Mouse (Mus musculus): Measurements from ENCODE around the gene Acox2.
"Not testable (repeated sequence)": the region's sequence is repeated elsewhere in the genome, so short reads cannot be mapped to it uniquely, and the experiment has no call there.

The Acox2 gene

DNA sequence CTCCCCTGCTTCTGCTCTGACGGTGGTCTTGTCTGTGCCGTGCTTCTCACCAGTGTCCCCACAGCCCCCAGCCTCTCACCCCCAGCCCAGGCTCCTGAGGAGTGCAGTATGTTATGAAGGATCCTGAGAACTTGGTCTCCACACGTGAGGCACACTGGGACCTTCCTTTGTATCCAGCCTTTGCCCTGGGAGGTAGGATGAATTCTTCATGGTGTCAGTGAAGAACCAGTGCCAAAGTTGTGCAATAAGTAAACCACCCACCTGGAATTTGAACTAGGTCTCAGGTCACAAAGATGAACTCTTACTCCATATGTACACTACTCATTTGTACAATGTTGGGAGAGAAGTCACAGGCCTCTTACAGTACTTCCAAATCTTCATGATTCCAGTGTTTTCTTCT lies at the start of gene Acox2:
TSS of gene Acox2 (minus strand) at position 188 of the 400 bp plus-strand sequence.
- DNase-seq (ENCODE audit: low spot score) = no peak

DNA sequence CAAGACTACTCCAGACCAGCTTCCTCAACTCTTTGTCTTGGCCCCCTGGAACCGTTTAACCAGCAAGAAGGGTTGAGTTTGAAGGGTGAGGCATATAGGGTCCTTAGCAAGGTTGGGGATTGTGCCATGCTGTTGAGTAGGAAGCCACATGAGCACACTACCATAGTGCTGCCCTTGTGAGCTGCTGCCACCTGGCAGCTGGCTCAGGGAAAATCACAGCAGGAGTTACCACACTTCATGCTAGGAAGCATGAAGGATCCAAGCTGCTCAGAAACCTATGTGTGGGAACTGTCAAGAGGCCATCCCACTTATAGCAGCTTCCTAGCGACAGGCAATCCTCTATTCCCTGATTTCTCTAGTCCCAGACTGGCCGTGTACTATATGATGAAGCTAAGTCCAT lies 49.5 kb upstream of the Acox2 start:
- no peak for DNase-seq (ENCODE audit: low spot score)

GRCm38 (mm10) chr14:8306884-8307283 lies 47.7 kb upstream of the Acox2 start:
- DNase-seq (ENCODE audit: low spot score) = no peak

- no peak for DNase-seq (ENCODE audit: low spot score)
These were observed 45.9 kb upstream of the Acox2 start for GRCm38 (mm10) chr14:8305014-8305413.

- no peak for DNase-seq (ENCODE audit: low spot score)
These were observed 44.9 kb upstream of the Acox2 start for GRCm38 (mm10) chr14:8304082-8304481.

GRCm38 (mm10) chr14:8302687-8303086 lies 43.5 kb upstream of the Acox2 start:
- no peak for DNase-seq (ENCODE audit: low spot score)

- DNase-seq (ENCODE audit: low spot score) = no peak
These were observed 41.1 kb upstream of the Acox2 start for GRCm38 (mm10) chr14:8300281-8300680.

DNA sequence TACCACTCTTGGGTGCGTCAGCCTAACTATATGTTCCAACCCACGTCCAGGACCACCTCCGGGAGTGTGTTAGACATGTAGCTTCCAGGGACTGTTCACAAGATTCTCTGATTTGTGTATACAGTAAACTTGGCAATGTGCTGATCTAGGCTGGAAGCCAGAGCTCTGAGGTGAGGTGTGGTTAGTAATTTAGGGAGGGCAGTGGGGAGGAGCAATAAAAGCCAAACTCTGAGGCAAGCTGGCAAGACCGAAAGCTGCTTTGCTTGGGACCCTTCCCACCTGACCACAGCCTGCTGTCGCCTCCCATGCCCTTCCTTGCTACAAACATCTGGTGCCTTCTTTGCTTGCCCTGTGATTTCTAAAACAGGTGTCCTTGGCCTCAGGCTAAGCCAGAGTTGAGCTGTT lies 38.7 kb upstream of the Acox2 start:
- no peak for DNase-seq (ENCODE audit: low spot score)

DNA sequence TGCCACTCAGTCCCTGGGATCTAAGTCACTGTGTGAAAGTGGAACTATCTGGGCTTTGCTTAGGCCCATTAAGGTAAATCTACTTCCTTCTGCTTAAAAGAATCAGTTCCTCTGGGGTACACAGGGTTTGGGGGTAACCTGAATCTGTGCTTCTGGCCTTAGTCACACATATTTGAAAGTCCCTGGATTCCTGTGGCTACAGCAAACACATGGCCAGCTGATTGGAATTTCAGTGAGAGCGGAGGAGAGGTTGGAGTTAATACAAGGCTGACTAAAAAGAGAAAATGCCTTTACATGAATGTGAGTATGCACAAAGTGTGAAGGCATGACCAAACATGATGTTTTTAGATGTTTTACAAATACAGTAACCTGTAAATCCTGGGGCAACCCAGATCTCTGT lies 35.1 kb upstream of the Acox2 start:
- DNase-seq (ENCODE audit: low spot score) = no peak

GRCm38 (mm10) chr14:8286595-8286994 lies 27.4 kb upstream of the Acox2 start:
- peak; percentile 53 for DNase-seq (ENCODE audit: low spot score)

- no peak for DNase-seq (ENCODE audit: low spot score)
These were observed 24.6 kb upstream of the Acox2 start for GRCm38 (mm10) chr14:8283784-8284183.

- not testable (repeated sequence) for DNase-seq (ENCODE audit: low spot score)
These were observed 12.1 kb upstream of the Acox2 start for GRCm38 (mm10) chr14:8271281-8271680.

GRCm38 (mm10) chr14:8264378-8264777 lies 5.2 kb upstream of the Acox2 start:
- no peak for DNase-seq (ENCODE audit: low spot score)

- DNase-seq (ENCODE audit: low spot score) = no peak
These were observed 3.1 kb upstream of the Acox2 start for GRCm38 (mm10) chr14:8262242-8262641.

DNA sequence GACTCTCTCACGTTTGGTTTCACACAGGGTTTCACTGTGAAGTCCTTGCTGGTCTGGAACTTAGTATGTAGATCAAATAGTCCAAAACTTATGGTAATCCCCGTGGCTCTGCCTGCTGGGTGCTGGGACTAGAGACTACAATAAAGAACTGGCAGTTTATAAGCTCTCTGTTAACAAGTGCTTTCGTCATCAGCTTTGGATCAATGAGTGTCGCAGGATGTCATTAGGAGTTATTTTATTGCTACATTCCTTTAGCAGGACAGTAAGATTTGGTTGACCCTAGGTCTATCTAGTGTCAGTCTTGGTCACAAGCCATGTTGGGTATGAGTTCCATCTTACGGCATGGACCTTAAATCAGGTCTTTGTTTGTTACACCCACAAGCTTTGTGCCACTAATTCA lies 1.1 kb upstream of the Acox2 start:
- DNase-seq (ENCODE audit: low spot score) = no peak

DNA sequence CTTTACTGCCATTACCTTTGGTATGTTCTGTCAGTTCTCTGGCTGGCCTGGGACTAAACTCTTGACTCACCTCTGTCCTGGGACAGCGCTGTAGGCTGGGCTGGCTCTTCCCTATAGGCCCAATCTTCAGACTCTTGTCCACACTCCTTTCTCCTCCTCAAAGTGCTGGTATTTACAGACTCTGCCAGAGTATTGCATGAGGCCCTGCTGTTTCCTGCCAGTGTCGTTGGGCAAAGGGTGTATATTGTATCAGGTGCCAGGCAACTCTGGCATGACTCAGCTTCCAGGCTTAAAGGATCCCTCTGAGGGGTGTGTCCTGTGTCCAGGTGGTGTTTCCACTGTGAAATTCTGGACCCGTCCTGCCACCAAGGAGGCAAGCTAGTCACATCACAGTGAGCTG lies 401 bp downstream of the Acox2 start:
- no peak for DNase-seq (ENCODE audit: low spot score)

DNA sequence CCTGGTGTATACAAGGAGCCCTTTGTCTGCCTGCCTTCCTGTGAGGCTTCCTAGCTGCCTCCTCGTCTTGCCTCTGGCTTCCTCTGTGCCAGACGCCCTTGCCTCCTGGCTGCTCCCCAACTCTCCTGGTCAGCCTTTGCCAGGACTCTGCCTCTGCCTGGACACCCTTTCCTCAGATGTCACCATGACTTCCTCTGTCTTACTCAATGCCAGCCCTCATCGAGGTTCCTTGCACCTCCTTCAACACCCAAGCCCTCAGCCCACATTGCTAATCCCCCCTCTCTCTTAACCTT lies 872 bp downstream of the Acox2 start:
- DNase-seq (ENCODE audit: low spot score) = no peak

GRCm38 (mm10) chr14:8257521-8258334 lies 1.4 kb downstream of the Acox2 start:
- no peak for DNase-seq (ENCODE audit: low spot score)

GRCm38 (mm10) chr14:8256881-8257280 lies 2.3 kb downstream of the Acox2 start:
- DNase-seq (ENCODE audit: low spot score) = no peak

GRCm38 (mm10) chr14:8256072-8256471 lies 3.1 kb downstream of the Acox2 start:
- DNase-seq (ENCODE audit: low spot score) = no peak

DNA sequence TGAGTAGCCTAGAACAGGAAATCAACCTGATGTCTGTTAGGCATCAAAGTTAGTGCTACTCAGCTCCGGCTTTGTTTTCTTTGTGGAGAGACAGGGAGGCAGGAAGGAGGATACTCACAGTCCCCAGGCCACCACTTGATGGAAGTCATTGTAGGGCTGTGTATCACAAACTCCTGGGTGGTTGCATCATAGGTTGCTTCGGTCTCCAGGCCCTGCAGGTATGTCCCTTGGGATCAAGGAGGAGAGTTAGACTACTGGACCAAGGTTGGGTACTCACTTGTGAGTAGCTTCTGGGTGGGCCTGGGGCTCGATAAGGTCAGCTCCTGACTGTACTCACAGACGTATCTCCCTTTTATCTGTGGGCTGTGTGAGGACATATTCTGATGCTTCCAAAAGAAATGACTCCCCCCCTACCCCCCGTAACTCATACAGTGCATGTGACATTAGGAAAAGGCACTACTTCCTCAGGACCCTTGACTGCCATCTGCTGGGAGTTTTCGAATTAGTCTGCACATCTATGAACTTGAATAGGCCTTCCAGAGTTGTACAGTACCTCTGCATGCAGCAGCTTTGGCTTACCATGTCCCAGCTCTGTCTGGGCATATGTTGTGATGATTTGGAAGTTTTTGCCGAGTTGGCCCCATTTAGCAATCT lies 4.0 kb downstream of the Acox2 start:
- peak; percentile 43 for DNase-seq (ENCODE audit: low spot score)

DNA sequence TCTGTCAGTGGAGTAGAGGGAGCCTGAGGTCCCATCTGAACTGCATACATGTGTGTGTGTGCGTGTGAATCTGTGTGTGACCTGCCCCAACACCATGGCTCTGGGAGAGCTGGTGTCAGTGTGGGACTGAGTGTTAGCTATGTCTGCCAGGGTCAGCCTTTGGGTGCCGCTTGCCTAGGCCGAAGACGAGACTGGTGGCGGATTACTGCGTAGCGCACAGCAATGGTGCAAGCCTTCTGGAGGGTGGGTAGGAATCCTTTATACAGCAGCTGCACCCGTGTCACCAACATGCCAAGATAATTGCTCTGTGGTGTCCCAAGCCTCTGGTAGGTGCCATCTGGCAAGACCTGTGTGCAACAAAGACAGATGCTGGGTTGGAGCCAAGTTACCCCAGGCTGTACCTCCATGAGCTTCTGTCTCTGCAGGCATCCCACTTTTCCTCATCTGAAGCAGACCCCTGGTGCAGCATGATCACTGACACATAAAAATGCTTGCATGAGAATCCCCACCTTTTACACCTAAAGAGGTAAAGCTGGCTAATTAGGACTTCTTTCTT lies 7.7 kb downstream of the Acox2 start:
- DNase-seq (ENCODE audit: low spot score) = no peak

GRCm38 (mm10) chr14:8250141-8250871 lies 8.8 kb downstream of the Acox2 start:
- DNase-seq (ENCODE audit: low spot score) = no peak

All from left cerebral cortex, adult 11 months (tissue).